Mouse (Mus musculus): ENCODE data around the gene Fads6.

- TF ChIP-seq POLR2A (IDR thresholded peaks at IDR 0.05; ENCODE audit: low read depth, low read length) = no peak
- TF ChIP-seq CTCF (IDR thresholded peaks at IDR 0.05; ENCODE audit: extremely low read depth, insufficient read depth, insufficient read length, insufficient replicate concordance) = no peak
These were observed 64.6 kb downstream of the Fads6 start for GRCm38 (mm10) chr11:115232889-115233288.

Measured in spleen, adult 2 months (tissue).